Mouse (Mus musculus) G1E (cell line): ENCODE measurements around the gene Sertad3. TPM values are rescaled to one million over a fixed set of nuclear protein-coding genes. Genes with fewer than 3 reads are reported as not detected.
A peak's percentile ranks its signal among the peaks of the same experiment; 100 is the strongest.

Experiments
- ATAC-seq: 2 replicates; pipeline ENCODE4 v1.8.0; 2016; ENCODE audit warnings: mild to moderate bottlenecking; ENCODE audit not compliant: insufficient number of reproducible peaks, poor library complexity, low FRiP score, severe bottlenecking; ENCODE audit errors: extremely low read depth
- DNase-seq: peaks from one replicate; pipeline ENCODE4 v3.0.0; 2012; ENCODE audit warnings: low spot score
- H3K27me3 ChIP-seq: 2 replicates; pipeline ENCODE4 v1.6.1; 2012; ENCODE audit warnings: mild to moderate bottlenecking, low read length, inconsistent platforms; ENCODE audit not compliant: insufficient read depth
- H3K36me3 ChIP-seq: replicated peaks from 2 replicates; pipeline ENCODE3; 2012; ENCODE audit warnings: mild to moderate bottlenecking, inconsistent platforms
- H3K4me1 ChIP-seq: 2 replicates; pipeline ENCODE4 v1.6.1; 2012; ENCODE audit warnings: low read depth, low read length, inconsistent platforms, mixed read lengths; ENCODE audit not compliant: insufficient read depth
- H3K4me3 ChIP-seq: 2 replicates; pipeline ENCODE4 v1.5.1; 2012; ENCODE audit warnings: low read depth, mild to moderate bottlenecking, inconsistent platforms, low read length, moderate library complexity, mixed read lengths
- H3K9me3 ChIP-seq: replicated peaks from 2 replicates; pipeline ENCODE4 v1.6.1; 2012; ENCODE audit warnings: inconsistent platforms
- CTCF ChIP-seq: IDR thresholded peaks from 2 replicates; pipeline ENCODE4 v1.5.1; 2012; ENCODE audit warnings: low read depth, low read length, inconsistent platforms, mixed read lengths
- GATA1 ChIP-seq: IDR thresholded peaks from 2 replicates; pipeline ENCODE4 v1.6.1; 2012; ENCODE audit warnings: borderline replicate concordance, low read length, inconsistent platforms, mixed read lengths
- GATA2 ChIP-seq: IDR thresholded peaks from 2 replicates; pipeline ENCODE4 v1.6.1; 2012; ENCODE audit warnings: low read depth, low read length, inconsistent platforms, borderline replicate concordance
- POLR2AphosphoS5 ChIP-seq: IDR thresholded peaks from 2 replicates; pipeline ENCODE4 v1.6.1; 2012; ENCODE audit warnings: low read depth, low read length, inconsistent platforms; ENCODE audit not compliant: insufficient replicate concordance
- TAL1 ChIP-seq: conservative IDR thresholded peaks from 2 replicates; pipeline ENCODE4 v1.6.1; 2012; ENCODE audit warnings: low read depth, low read length, inconsistent platforms, mixed read lengths
- polyA plus RNA-seq: library from polyadenylated mRNA; stranded (reverse); fragments of >175 nt; gene quantifications from 2 replicates; pipeline ENCODE4 v1.2.3, GENCODE M21; 2012
- total RNA-seq, 2 experiments: library from RNA; stranded (forward) in 1 of 2; stranded (reverse) in 1 of 2; fragments of 200-1000 nt in 1 of 2; fragments of >200 nt in 1 of 2; fragmentation: Nextera tagmentation in 1 of 2; gene quantifications; 2 replicates each; pipeline ENCODE4 v1.2.3; 2014 to 2017

The Sertad3 gene
- total and polyA plus RNA-seq, 3 experiments = 9.0 to 24.0 (median 15.8) TPM

DNA sequence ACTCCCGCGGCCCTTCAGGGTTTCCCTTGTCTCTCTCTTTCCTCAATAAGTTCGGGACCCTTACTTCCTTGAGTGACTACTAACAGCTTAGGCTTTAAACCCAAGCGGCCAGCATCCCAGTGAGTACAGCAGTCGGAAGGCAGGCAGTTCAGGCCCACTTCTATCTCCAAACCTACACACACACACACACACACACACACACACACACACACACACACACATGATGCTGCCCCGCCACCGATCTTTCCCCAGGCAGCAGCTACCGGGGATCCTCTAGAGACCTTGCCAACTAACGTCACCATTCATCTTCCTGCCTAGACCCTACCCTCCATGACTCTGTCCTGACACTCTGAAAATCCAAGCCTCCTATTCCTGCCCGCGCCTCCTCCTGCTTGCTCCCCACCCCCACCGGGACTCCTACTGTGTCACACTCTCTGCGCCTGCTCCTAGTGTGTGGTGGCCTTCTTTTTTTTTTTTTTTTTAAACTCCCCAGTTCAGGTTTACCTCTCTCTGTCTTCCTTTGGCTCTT is 14.2 kb downstream of the Sertad3 start:
- peaks cover 33% of the 10 kb centered on the region for H3K36me3 ChIP-seq
- peak overlapping the region; percentile 77 for H3K4me3 ChIP-seq
- TF ChIP-seq TAL1 (no peak), GATA2 (no peak), GATA1 (no peak), CTCF (no peak), POLR2AphosphoS5 (no peak)
- ATAC-seq (no peak), DNase-seq (peak; percentile 37)
- H3K4me1 ChIP-seq = peaks cover 75% of the 10 kb centered on the region
- no peaks in the 10 kb centered on the region for H3K9me3 ChIP-seq
- no peaks in the 10 kb centered on the region for H3K27me3 ChIP-seq

DNA sequence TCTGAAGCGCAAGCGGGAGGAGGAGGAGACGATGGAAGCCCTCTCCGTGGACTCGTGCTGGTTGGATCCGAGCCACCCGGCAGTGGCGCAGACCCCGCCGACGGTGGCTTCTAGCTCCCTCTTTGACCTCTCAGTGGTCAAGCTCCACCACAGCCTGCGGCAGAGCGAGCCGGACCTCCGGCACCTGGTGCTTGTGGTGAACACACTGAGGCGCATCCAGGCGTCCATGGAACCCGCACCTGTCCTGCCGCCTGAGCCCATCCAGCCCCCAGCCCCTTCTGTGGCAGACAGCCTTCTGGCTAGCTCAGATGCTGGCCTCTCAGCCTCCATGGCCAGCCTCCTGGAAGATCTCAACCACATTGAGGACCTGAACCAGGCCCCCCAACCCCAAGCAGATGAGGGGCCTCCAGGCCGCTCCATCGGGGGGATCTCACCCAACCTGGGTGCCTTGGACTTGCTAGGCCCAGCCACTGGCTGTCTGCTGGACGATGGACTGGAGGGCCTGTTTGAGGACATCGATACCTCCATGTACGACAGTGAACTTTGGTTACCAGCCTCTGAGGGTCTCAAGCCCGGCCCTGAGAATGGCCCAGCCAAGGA is 15.8 kb downstream of the Sertad3 start:
- Histone ChIP-seq H3K4me3 (peak overlapping the region; percentile 71; the same call in 1 of the 2 replicates), H3K36me3 (peaks cover 33% of the 10 kb centered on the region), H3K9me3 (no peaks in the 10 kb centered on the region), H3K27me3 (no peaks in the 10 kb centered on the region), H3K4me1 (peaks cover 74% of the 10 kb centered on the region)
- TF ChIP-seq CTCF (no peak), GATA2 (no peak), GATA1 (no peak), TAL1 (no peak), POLR2AphosphoS5 (no peak)
- ATAC-seq = no peak
- no peak for DNase-seq

DNA sequence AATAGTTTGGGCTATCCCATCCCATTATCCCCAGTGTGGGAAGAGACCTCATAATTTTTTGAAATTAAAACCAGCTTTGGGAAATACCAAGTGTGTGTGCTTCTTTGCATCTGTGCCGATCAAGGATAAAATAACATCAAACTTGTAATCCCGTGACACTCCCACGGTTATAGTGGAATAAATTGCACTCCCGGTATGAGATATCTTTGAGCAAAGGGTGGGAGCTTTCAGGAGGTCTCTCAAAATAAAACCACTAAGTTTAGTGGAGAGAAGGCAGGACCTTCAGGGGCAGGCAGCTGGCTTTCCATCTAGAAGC is 16.6 kb downstream of the Sertad3 start:
- ATAC-seq (no peak), DNase-seq (no peak)
- no peaks in the 10 kb centered on the region for H3K27me3 ChIP-seq
- H3K4me3 ChIP-seq = peak overlapping the region; percentile 71
- no peaks in the 10 kb centered on the region for H3K9me3 ChIP-seq
- no peak for TF ChIP-seq GATA2
- TF ChIP-seq GATA1 = no peak
- TF ChIP-seq POLR2AphosphoS5 = no peak
- no peak for TF ChIP-seq TAL1
- no peak for TF ChIP-seq CTCF
- peaks cover 33% of the 10 kb centered on the region for H3K36me3 ChIP-seq
- H3K4me1 ChIP-seq = peaks cover 71% of the 10 kb centered on the region

DNA sequence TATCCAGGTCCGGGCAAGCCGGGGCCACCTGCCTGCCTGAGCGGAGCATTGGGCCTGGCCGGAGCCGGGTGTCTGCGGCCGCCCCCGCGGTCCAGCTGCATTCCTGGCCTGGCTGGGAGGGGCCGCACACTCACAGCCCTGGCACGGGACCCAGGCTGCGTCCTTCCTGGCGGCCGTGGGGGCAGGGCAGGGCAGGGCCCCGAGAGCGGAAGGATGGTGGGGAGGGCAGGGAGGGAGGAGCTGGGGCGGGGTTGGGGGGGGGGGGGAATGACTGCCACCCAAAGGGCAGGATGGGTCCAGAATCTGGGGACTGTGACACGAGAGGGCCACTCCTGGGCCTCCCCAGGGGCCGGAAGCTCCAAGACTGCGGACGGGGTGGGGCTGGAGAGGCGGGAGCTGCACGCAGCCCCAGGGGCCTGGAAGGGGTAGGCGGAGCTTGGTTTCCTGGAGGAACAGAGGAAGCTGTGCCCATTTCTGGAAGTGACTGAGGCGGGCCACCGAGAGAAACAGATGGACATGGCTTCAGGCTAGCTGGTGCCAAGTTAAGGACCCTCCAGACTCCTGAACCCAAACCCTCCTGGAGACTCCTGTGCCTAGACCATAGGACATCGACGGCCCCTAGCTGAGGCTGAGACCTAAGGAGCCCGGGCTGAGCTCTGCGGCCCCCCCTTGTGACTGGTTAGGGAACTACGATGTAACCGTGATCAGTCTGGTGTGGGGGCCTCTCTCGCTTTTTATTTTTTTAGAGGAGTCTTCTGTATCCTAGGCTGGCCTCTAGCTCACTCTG is 17.2 kb downstream of the Sertad3 start:
- ATAC-seq = peak; percentile 73
- H3K4me1 ChIP-seq = peaks cover 67% of the 10 kb centered on the region

DNA sequence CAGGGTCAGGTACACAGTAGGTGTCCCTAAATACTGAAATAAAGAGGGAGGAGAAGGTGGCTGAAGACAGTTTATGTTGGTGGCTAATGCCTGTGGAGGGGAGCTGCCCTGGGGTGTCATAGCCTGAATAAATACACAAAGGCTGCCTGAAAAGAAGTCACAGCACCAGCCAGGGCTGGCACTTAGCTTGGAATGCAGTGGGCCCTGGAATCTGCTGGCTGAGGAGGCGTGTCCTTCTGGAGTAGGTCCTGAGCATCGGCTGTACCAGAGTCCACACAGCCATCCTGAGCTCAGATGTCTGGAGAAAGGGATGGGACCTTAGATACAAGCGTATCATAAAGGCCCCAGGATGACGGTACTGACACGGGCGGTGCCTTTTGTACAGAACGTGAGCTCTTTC is 18.3 kb downstream of the Sertad3 start:
- Histone ChIP-seq H3K4me1 (peaks cover 66% of the 10 kb centered on the region), H3K27me3 (no peaks in the 10 kb centered on the region; the same call in 1 of the 2 replicates), H3K36me3 (peaks cover 33% of the 10 kb centered on the region), H3K9me3 (no peaks in the 10 kb centered on the region), H3K4me3 (peak overlapping the region; percentile 16; the same call in 1 of the 2 replicates)
- TF ChIP-seq CTCF = no peak
- no peak for TF ChIP-seq POLR2AphosphoS5
- no peak for TF ChIP-seq TAL1
- TF ChIP-seq GATA1 = no peak
- no peak for TF ChIP-seq GATA2
- DNase-seq = no peak
- ATAC-seq = no peak

More for the DNA sequence above, 17.2 kb downstream of the Sertad3 start:
- DNase-seq = peak; percentile 94
- Histone ChIP-seq H3K4me3 (peak overlapping the region; percentile 71), H3K9me3 (no peaks in the 10 kb centered on the region), H3K36me3 (peaks cover 33% of the 10 kb centered on the region), H3K27me3 (no peaks in the 10 kb centered on the region)
- peak; percentile 63; the same call in 1 of the 2 replicates for TF ChIP-seq CTCF
- no peak for TF ChIP-seq POLR2AphosphoS5

DNA sequence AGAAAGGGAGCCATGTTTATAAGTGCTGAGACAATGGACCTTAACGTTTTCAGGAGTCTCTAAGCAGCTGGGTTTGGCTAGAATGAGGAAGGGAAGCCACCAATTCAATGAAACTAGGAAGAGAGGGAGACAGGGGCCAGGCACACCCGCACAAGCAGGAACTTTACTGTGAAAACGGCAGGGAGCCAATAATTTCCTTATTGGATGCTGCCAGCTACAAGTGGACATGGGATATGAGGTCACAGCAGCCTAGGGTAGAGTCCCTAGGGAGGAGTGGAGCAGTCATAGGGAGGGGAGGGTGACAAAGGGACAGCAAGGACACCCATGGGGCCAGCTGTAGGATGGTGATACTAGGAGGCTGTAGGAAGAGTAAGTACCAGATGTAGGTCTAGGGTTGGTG is 19.5 kb downstream of the Sertad3 start:
- Histone ChIP-seq H3K27me3 (no peaks in the 10 kb centered on the region; the same call in 1 of the 2 replicates), H3K36me3 (peaks cover 33% of the 10 kb centered on the region), H3K4me3 (no peak overlapping the region), H3K4me1 (peaks cover 64% of the 10 kb centered on the region), H3K9me3 (no peaks in the 10 kb centered on the region)
- ATAC-seq (no peak), DNase-seq (no peak)
- TF ChIP-seq POLR2AphosphoS5 (no peak), TAL1 (no peak), GATA1 (no peak), CTCF (no peak), GATA2 (no peak)
